Mouse (Mus musculus): ENCODE results near the gene Nfrkb. TPM values are rescaled to one million over a fixed set of nuclear protein-coding genes. Genes with fewer than 3 reads are reported as not detected.

The Nfrkb gene
- 5.6 and 6.7 TPM in 2 replicates for polyA plus RNA-seq (2012; rRNA removed)

GRCm38 (mm10) chr9:31385947-31386354 is at the start of gene Nfrkb:
Gene Nfrkb, plus strand, starts transcription at chr9:31386192.

GRCm38 (mm10) chr9:31463692-31464474 is 77.9 kb downstream of the Nfrkb start, which contains the start of gene Tmem45b:
Gene Tmem45b, minus strand, starts transcription at chr9:31464462.

Other genes with a start within 250 kb of the Nfrkb start
- gene Aplp2, start 174.4 kb upstream of the Nfrkb start, polyA plus RNA-seq (2012; rRNA removed): 115 and 119 TPM in 2 replicates
- gene Prdm10, start 105.7 kb upstream of the Nfrkb start, polyA plus RNA-seq (2012; rRNA removed): 2.7 and 3.0 TPM in 2 replicates
- 48.3 and 61.8 TPM in 2 replicates for gene Tmem45b, start 78.3 kb downstream of the Nfrkb start, polyA plus RNA-seq (2012; rRNA removed)

All from stomach, adult 2 months (tissue).